Mouse (Mus musculus) spleen, adult 10 weeks (tissue): Measurements from ENCODE around the gene Crkl. TPM values are rescaled to one million over a fixed set of nuclear protein-coding genes. Genes with fewer than 3 reads are reported as not detected.

Experiments
- polyA plus RNA-seq: library from polyadenylated mRNA; stranded (reverse); fragments of 350-450 nt; fragmentation: Illumina TruSeq; extraction: RNeasy Lipid Tissue Mini Kit (QIAGEN cat#74804); gene quantifications from one replicate; pipeline ENCODE4 v1.2.3, GENCODE M21; 2015; ENCODE audit warnings: low replicate concordance; ENCODE audit not compliant: insufficient read depth

Crkl gene
- polyA plus RNA-seq = 51.0 TPM

DNA sequence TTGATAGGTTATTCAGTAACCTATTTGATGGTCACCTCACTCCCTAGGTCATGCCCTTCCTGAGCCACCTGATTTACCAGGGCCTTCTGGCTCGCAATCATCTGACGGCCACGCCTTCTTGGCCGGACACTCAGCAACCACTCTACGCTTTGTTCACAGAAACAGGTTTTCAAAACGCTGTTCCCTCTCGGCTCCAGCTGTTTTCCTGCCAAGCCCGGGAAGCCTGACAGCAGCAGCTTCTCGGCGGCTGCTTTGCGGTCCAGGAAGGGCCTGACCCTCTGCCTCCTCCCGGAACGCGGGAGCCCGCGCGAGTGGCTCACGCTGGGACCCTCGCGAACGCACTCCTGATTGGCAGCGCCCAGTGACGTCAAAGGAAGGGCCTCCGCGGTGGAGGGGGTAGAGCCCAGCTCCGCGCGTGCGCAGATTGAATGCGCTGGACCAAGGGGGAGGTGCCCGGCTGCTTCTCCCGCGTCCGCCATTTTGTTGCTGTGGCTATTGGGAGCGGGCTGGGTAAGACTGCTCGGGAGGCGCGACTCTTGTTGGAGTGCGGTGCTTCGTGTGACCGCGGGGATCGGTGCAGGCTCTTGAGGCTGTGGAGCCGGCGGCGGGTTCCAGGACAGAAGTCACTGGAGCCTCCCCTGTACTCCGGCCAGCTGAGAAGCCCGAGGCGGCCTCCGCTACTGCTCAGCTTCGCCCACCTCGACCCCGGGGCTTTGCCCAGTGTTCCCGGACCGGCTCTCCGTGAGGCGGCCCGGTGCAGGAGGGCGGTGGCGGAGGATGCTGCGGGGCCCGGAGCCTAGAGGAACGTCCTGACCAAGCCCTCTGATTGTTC, at the start of gene Crkl:
Crkl (plus strand) TSS at position 447 of the 832 bp plus-strand sequence.

DNA sequence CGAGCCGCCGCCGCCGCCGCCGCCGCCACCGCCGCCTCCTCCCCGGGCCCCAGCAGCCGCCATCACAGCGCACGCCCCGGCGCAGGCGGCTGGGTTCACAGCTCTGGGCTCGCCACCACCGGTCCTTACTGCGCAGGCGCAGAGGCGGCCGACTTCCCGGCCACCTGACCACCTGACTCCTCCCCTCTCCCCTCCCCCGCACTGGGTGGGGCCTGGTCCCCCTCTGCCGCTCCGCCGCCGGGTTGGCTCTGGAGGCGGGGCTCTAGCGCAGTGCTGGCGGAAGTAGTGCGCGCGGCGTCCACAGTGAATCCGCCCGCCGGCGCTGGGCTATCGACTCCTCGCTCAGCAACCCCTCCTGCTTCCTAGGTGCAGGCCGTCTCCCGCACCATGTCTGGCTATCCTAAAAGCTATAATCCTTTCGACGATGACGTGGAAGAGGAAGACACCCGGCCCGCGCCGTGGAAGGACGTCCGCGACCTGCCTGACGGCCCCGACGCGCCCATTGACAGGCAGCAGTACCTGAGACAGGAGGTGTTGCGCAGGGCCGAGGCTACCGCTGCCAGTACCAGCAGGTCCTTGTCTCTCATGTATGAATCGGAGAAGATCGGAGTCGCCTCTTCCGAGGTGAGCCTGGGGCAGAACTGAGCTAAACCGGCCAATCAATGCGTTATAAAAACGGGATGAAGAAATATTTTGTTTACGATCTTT, 45.9 kb upstream of the Crkl start, which contains the start of the genes Snap29 and Pi4ka:
Snap29 (plus strand) TSS at position 251 of the 708 bp plus-strand sequence.
Pi4ka (minus strand) TSS at position 579 of the 708 bp plus-strand sequence.

DNA sequence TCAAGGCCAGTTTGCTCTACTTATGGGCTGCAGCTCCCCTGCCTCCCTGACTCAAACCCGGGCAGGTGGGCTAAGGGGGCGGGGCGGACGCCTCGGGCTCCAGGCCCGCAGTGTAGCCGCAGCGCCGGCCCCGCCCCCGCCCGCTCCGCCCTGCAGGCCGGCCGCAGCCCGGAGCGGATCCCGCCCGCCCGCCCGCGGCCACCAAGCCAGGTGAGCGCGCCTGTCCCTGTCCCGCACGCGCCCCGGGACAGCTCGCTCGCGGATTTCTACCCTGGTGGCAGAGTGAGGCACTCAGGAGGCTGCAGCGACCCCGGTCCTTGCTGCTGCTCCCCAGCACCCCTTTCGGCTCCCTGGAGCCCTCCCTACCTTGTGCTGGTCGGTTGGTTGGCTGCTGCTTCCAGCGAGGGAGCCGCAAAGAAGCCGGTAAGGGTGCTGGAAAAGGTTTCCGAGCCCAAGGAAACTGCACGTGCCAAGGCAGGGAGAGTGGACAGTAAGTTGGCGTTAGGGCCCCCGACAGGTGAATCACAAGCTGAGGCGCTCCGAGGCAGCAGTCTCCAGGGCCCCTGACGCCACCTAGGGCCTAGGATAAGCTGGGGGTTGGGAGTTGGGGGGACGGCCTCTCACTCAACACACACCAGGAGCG, 37.8 kb downstream of the Crkl start, which contains the start of gene Aifm3:
Aifm3 (plus strand) TSS at position 143 of the 643 bp plus-strand sequence.

DNA sequence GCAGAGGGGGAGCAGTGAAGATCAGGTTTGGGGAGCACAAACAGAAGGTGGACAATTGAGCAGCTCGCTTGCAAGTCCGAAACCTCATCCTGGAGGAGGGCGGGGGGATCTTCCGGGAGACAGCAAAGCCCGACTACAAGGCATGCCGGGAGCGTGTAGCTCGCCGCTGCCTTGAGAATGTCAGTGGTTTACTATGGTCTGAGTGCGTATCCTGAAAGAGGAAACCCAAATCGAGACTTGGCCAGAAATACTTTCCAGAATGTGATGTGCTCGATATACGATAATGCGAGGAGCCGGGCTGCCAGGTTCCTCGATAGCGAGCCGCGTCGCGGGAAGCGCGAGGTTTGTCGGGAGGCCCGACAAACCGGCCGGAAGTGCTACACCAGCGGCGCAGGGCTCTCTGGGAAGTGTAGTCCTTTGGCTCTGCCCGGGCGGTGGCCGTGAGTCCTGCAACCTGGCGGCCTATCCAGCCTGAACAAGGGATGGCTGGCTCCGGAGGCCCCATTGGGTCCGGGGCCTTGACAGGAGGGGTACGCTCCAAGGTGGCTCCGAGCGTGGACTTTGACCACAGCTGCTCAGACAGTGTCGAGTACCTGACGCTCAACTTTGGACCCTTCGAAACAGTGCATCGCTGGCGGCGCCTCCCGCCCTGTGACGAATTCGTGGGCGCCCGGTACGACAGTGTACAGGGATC, 56.9 kb downstream of the Crkl start, which contains the start of gene Lztr1:
Lztr1 (plus strand) TSS at position 143 of the 694 bp plus-strand sequence.

DNA sequence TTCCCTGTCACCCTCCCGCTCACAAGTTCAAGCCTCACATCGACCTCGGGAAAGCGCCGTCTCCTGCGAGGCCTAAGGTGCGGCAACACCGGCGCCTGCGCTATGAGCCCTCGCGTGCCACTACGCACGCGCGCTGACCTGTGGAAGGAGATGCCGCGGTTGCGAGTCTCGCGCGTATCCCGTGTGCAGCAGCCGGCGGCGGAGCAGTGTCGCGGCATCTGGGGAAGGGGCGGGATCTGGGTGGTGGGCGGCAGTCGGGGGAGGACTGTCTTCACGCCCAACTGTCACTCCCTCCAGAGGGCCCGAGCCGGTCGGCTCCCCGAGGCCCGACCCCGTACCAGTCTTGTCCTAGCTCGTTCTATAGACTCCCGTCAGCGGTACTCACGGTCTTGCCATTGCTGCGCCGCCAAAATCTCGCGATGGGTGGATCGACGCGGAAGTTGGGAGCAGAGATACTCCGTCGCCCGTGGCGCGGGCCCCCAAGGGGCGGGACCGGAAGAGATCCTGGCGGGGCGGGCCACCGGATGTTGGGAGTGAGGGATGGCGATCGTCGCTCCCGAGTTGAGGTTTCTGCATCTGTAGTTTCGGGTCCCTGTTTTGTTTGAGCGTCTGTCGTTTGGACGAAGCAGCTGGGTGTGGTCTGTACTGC, 79.0 kb downstream of the Crkl start, which contains the start of gene Thap7:
Thap7 (minus strand) TSS at position 497 of the 649 bp plus-strand sequence.

Other genes with a start within 250 kb of the Crkl start
- 194 TPM for gene Ube2l3, start 249.3 kb upstream of the Crkl start, polyA plus RNA-seq
- gene Rimbp3, start 243.4 kb upstream of the Crkl start, polyA plus RNA-seq = 0.04 TPM
- gene Hic2, start 218.4 kb upstream of the Crkl start, polyA plus RNA-seq = 1.0 TPM
- 7.9 TPM for gene Tmem191c, start 175.9 kb upstream of the Crkl start, polyA plus RNA-seq
- 0.11 TPM for gene Serpind1, start 120.6 kb upstream of the Crkl start, polyA plus RNA-seq
- 84.8 TPM for gene Snap29, start 46.0 kb upstream of the Crkl start, polyA plus RNA-seq
- 96.5 TPM for gene Pi4ka, start 45.7 kb upstream of the Crkl start, polyA plus RNA-seq
- not detected for gene Aifm3, start 37.6 kb downstream of the Crkl start, polyA plus RNA-seq
- gene Lztr1, start 56.7 kb downstream of the Crkl start, polyA plus RNA-seq = 43.9 TPM
- gene Thap7, start 79.1 kb downstream of the Crkl start, polyA plus RNA-seq = 8.5 TPM
- gene Lrrc74b, start 109.3 kb downstream of the Crkl start, polyA plus RNA-seq = 0.15 TPM
- 0.22 TPM for gene P2rx6, start 109.9 kb downstream of the Crkl start, polyA plus RNA-seq
- 1.4 TPM for gene Slc7a4, start 131.2 kb downstream of the Crkl start, polyA plus RNA-seq
- gene Smpd4, start 167.4 kb downstream of the Crkl start, polyA plus RNA-seq = 22.8 TPM
- gene Ccdc74a, start 194.5 kb downstream of the Crkl start, polyA plus RNA-seq = not detected